Mouse (Mus musculus): ENCODE data around the gene Clec1b.

DNA sequence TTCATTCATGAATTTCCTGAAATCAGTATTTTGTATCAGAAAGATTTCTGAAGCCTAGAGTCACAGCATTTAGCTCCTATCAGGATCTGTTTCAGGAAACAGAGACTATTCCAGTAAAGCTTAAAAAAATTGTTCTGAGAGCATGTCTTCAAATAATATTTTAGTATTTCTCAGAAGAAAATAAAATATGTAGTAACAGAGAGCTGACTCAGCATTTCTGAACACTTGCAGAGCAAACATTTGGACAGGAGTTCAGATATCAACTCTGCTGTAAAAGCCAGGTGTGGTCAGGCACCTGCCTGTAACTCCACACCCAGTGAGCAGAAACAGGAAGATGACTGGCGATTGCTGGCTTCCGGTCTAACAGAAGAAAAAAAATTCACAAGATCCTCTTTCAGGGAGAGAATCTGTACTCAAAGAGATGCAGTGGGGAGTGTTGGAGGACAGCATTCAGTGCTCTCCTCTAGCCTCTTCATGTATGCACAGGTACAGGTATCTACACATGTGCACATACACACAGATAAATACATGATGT lies 22.1 kb upstream of the Clec1b start:
- TF ChIP-seq CTCF (IDR thresholded peaks at IDR 0.05) (no peak), POLR2A (IDR thresholded peaks at IDR 0.05; ENCODE audit: insufficient read depth, low read depth, low read length) (no peak), EP300 (IDR thresholded peaks at IDR 0.05; ENCODE audit: insufficient read depth, low read depth, low read length) (no peak)

Data from heart, adult 2 months (tissue).